Mouse (Mus musculus): ENCODE results near the gene Plekha1. TPM values are rescaled to one million over a fixed set of nuclear protein-coding genes. Genes with fewer than 3 reads are reported as not detected.

Gene Plekha1
- total and polyA plus RNA-seq, 3 experiments, result 6.9 to 22.1 TPM; not detected in 1

GRCm38 (mm10) chr7:130940733-130941132 is 75.2 kb downstream of the Plekha1 start:
- Histone ChIP-seq H3K4me1 (ENCODE audit: control insufficient read depth in 1 of 2, insufficient read depth in 2 of 2, low read length in 2 of 2) (no peaks in the 10 kb centered on the region), H3K4me3 (ENCODE audit: control insufficient read depth in 1 of 2, insufficient read depth in 1 of 2, low read depth in 2 of 2, low read length in 2 of 2) (no peak overlapping the region), H3K79me2 (ENCODE audit: control insufficient read depth, insufficient read depth, low read length, poor library complexity) (no peaks in the 10 kb centered on the region), H3K27me3 (ENCODE audit: control insufficient read depth in 1 of 2, insufficient read depth in 2 of 2, low read length in 2 of 2) (no peaks in the 10 kb centered on the region), H3K27ac (ENCODE audit: control insufficient read depth, low read depth, low read length) (no peak overlapping the region), H3K9me3 (replicated peaks; ENCODE audit: insufficient read depth, low read length) (no peaks in the 10 kb centered on the region), H3K36me3 (ENCODE audit: control insufficient read depth in 1 of 2, insufficient read depth in 2 of 2, low read length in 2 of 2) (no peaks in the 10 kb centered on the region), H3K9ac (ENCODE audit: control insufficient read depth, low read depth, low read length, poor library complexity, severe bottlenecking) (no peak overlapping the region)
- no peak for DNase-seq (ENCODE audit: low read depth, low spot score)
- TF ChIP-seq TBP (IDR thresholded peaks at IDR 0.05; ENCODE audit: low read depth, low read length), result no peak
- no peak for TF ChIP-seq SMC3 (IDR thresholded peaks at IDR 0.05; ENCODE audit: low read depth, low read length)
- no peak for TF ChIP-seq MAFK (IDR thresholded peaks at IDR 0.05; ENCODE audit: borderline replicate concordance, low read depth, low read length)
- no peak for TF ChIP-seq MYB (IDR thresholded peaks at IDR 0.05; ENCODE audit: low read depth, low read length)
- no peak for TF ChIP-seq CHD1 (IDR thresholded peaks at IDR 0.05; ENCODE audit: low read depth, low read length)
- no peak for TF ChIP-seq GABPA (IDR thresholded peaks at IDR 0.05; ENCODE audit: low read depth, low read length)
- no peak for TF ChIP-seq RCOR1 (IDR thresholded peaks at IDR 0.05; ENCODE audit: low read depth, low read length)
- no peak for TF ChIP-seq ZNF384 (IDR thresholded peaks at IDR 0.05; ENCODE audit: low read depth, low read length)
- TF ChIP-seq BHLHE40 (IDR thresholded peaks at IDR 0.05; ENCODE audit: borderline replicate concordance, low read depth, low read length), result no peak
- TF ChIP-seq UBTF (IDR thresholded peaks at IDR 0.05; ENCODE audit: borderline replicate concordance, insufficient read depth, low read depth, low read length), result no peak
- no peak for TF ChIP-seq POLR2AphosphoS2 (IDR thresholded peaks at IDR 0.05; ENCODE audit: low read length)
- no peak for TF ChIP-seq MAX (IDR thresholded peaks at IDR 0.05; ENCODE audit: low read length)
- TF ChIP-seq CTCF (IDR thresholded peaks at IDR 0.05 in 2 of 3, conservative IDR thresholded peaks at IDR 0.05 in 1 of 3; ENCODE audit: control insufficient read depth in 1 of 3, insufficient read depth in 1 of 3, low read depth in 2 of 3, low read length in 3 of 3, poor library complexity in 1 of 3, severe bottlenecking in 1 of 3), result no peak
- TF ChIP-seq POLR2AphosphoS5 (IDR thresholded peaks at IDR 0.05; ENCODE audit: borderline replicate concordance, low read depth, low read length), result no peak
- no peak for TF ChIP-seq MEF2A (IDR thresholded peaks at IDR 0.05; ENCODE audit: extremely low read depth, insufficient replicate concordance, low read depth, low read length, poor library complexity, severe bottlenecking)
- no peak for TF ChIP-seq ZC3H11A (IDR thresholded peaks at IDR 0.05; ENCODE audit: low read depth, low read length)

GRCm38 (mm10) chr7:130943280-130943895 is 77.8 kb downstream of the Plekha1 start:
- Histone ChIP-seq H3K27me3 (ENCODE audit: control insufficient read depth in 1 of 2, insufficient read depth in 2 of 2, low read length in 2 of 2) (no peaks in the 10 kb centered on the region), H3K79me2 (ENCODE audit: control insufficient read depth, insufficient read depth, low read length, poor library complexity) (no peaks in the 10 kb centered on the region), H3K27ac (ENCODE audit: control insufficient read depth, low read depth, low read length) (no peak overlapping the region), H3K4me3 (ENCODE audit: control insufficient read depth in 1 of 2, insufficient read depth in 1 of 2, low read depth in 2 of 2, low read length in 2 of 2) (no peak overlapping the region), H3K9ac (ENCODE audit: control insufficient read depth, low read depth, low read length, poor library complexity, severe bottlenecking) (no peak overlapping the region), H3K4me1 (ENCODE audit: control insufficient read depth in 1 of 2, insufficient read depth in 2 of 2, low read length in 2 of 2) (no peaks in the 10 kb centered on the region), H3K9me3 (replicated peaks; ENCODE audit: insufficient read depth, low read length) (no peaks in the 10 kb centered on the region), H3K36me3 (ENCODE audit: control insufficient read depth in 1 of 2, insufficient read depth in 2 of 2, low read length in 2 of 2) (no peaks in the 10 kb centered on the region)
- DNase-seq (ENCODE audit: low read depth, low spot score), result no peak
- TF ChIP-seq CHD2 (IDR thresholded peaks at IDR 0.05; ENCODE audit: low read length) (no peak), POLR2A (IDR thresholded peaks at IDR 0.05; ENCODE audit: control insufficient read depth in 1 of 2, insufficient read depth in 1 of 2, low read depth in 1 of 2, low read length in 2 of 2, poor library complexity in 1 of 2) (no peak), GATA1 (IDR thresholded peaks at IDR 0.05; ENCODE audit: low read depth, low read length) (no peak), USF2 (IDR thresholded peaks at IDR 0.05; ENCODE audit: borderline replicate concordance in 1 of 2, insufficient read depth in 1 of 2, low read depth in 1 of 2, low read length in 2 of 2) (no peak), MXI1 (IDR thresholded peaks at IDR 0.05; ENCODE audit: low read depth, low read length) (no peak), BHLHE40 (IDR thresholded peaks at IDR 0.05; ENCODE audit: borderline replicate concordance, low read depth, low read length) (no peak), TBP (IDR thresholded peaks at IDR 0.05; ENCODE audit: low read depth, low read length) (no peak)

Measured in MEL (cell line).